Mouse (Mus musculus) heart, postnatal 0 days (tissue): ENCODE measurements around the gene Crym.

Source experiments
- CTCF ChIP-seq: IDR thresholded peaks from 2 replicates; pipeline ENCODE4 v1.5.1; 2016; ENCODE audit warnings: antibody characterized with exemption, control low read depth, low read depth
- EP300 ChIP-seq: IDR thresholded peaks from 2 replicates; pipeline ENCODE4 v1.6.1; 2016; ENCODE audit warnings: antibody characterized with exemption, low read depth

DNA sequence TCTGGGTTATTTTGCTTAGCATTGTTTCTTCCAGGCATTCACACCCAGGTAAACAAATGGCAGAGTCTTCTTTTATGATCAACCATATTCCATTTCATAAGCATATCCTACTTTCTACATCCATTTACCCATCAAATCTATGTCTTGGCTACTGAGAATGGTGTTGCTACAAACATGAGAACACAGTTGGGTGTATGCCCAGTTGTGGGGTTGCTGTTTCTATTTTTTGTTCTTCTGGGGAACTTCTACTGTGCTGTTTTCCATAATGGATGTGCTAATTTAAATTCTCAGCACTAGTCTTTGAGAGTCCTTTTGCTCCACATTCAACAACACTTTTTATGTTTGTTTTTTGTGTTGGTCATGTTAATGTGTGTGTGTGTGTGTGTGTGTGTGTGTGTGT lies 26.6 kb upstream of the Crym start:
- TF ChIP-seq CTCF (no peak), EP300 (no peak)
